Mouse (Mus musculus): ENCODE results near the gene Stab2.

Gene Stab2

GRCm38 (mm10) chr10:86793509-86793951 lies 214.3 kb downstream of the Stab2 start:
- 0 out of 2 replicates have a peak, but pooled peaks have one; percentile 34 for ATAC-seq (ENCODE audit: insufficient number of reproducible peaks, low FRiP score, low TSS enrichment)

GRCm38 (mm10) chr10:86791507-86792184 lies 216.2 kb downstream of the Stab2 start:
- ATAC-seq (ENCODE audit: insufficient number of reproducible peaks, low FRiP score, low TSS enrichment), result no peak

All from cerebellum, adult (tissue).